Mouse (Mus musculus) monocyte, adult 59 days (primary cell): ENCODE results near the gene Olfr288. TPM values are rescaled to one million over a fixed set of nuclear protein-coding genes. Genes with fewer than 3 reads are reported as not detected.

Source experiments
- total RNA-seq, 2 experiments: library from RNA; stranded (reverse); gene quantifications; one replicate each; pipeline ENCODE4 v1.2.4; 2023

The Olfr288 gene
- not detected for total RNA-seq

GRCm38 (mm10) chr15:98195442-98195841 lies at the start of gene Olfr288:
Olfr288 (minus strand) TSS chr15:98195542.

DNA sequence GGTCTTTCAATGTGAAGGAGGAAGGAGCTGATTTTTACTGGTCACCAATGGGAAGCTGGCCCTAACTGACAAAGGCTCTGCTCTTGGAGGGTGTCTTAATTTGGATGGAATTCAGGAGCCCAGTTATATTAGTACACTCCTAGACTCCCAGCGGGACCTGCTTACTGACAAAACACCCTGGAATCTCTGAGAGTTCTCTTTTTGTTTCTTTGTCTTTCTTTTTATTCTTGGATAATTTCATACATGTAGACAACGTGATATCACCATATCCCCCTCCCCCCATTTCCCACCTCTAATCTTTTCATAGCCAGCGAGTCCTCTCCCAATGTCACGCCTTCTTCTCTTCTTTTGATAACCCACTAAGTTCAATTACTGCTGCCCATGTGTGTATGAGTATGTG lies 39.0 kb upstream of the Olfr288 start, which contains the start of gene Olfr286:
TSS of gene Olfr286 (minus strand) at position 101 of the 400 bp plus-strand sequence.

DNA sequence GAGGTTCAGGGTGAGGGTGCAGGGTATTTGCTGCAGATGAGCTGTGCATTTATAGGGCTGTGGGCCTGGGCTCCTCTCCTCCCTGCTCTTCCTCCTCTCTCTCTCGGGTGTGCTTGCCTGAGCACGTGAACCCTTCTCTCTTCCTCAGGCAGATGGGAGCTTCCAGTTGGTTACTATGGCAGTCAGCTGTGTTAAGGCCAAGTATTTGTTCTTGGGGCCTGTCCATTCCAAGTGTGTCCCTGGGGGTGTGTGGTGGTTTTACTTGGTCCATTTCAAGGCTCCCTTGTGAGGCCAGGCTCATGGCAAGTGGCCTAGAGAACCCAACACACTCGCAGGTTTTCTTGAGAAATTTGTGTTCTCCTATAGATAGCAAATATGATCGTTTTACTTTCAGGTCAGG lies 25.5 kb upstream of the Olfr288 start, which contains the start of the genes Gm44579 and Olfr287:
TSS of gene Gm44579 (minus strand) at position 101 of the 400 bp plus-strand sequence.
TSS of gene Olfr287 (minus strand) at position 180 of the 400 bp plus-strand sequence.

GRCm38 (mm10) chr15:98166963-98167644 lies 28.2 kb downstream of the Olfr288 start, which contains the start of gene Ccdc184:
Ccdc184 (plus strand) TSS chr15:98167158.

GRCm38 (mm10) chr15:98165525-98165924 lies 29.8 kb downstream of the Olfr288 start, which contains the start of gene Asb8:
Asb8 (minus strand) TSS chr15:98165625.

Other genes starting within 250 kb of the Olfr288 start
- 10 to 100 TPM; 23.1 to 27.8 TPM for gene Tmem106c, start 231.3 kb downstream of the Olfr288 start, total RNA-seq
- gene Col2a1, start 190.8 kb downstream of the Olfr288 start, total RNA-seq = under 1 TPM in 1 of 2 experiments, not detected in 1; 0.15 TPM
- gene Pfkm, start 103.0 kb downstream of the Olfr288 start, total RNA-seq = 1 to 10 TPM; 5.6 to 6.6 TPM
- gene Senp1, start 101.8 kb downstream of the Olfr288 start, total RNA-seq = 10 to 100 TPM; 37.6 to 39.5 TPM
- 10 to 100 TPM; 23.3 to 23.4 TPM for gene Asb8, start 29.9 kb downstream of the Olfr288 start, total RNA-seq
- not detected for gene Ccdc184, start 28.4 kb downstream of the Olfr288 start, total RNA-seq
- gene Gm44579, start 25.4 kb upstream of the Olfr288 start, total RNA-seq = not detected
- not detected for gene Olfr287, start 25.5 kb upstream of the Olfr288 start, total RNA-seq
- gene Olfr286, start 38.9 kb upstream of the Olfr288 start, total RNA-seq = not detected
- gene H1fnt, start 61.8 kb upstream of the Olfr288 start, total RNA-seq = not detected
- gene Zfp641, start 100.6 kb upstream of the Olfr288 start, total RNA-seq = under 1 TPM; 0.16 to 0.30 TPM
- not detected for gene Olfr285, start 121.8 kb upstream of the Olfr288 start, total RNA-seq
- gene Olfr284, start 145.4 kb upstream of the Olfr288 start, total RNA-seq = not detected
- not detected for gene Olfr283, start 185.4 kb upstream of the Olfr288 start, total RNA-seq
- not detected for gene Olfr282, start 235.7 kb upstream of the Olfr288 start, total RNA-seq